Mouse (Mus musculus): ENCODE results near the gene Zfp57. TPM values are rescaled to one million over a fixed set of nuclear protein-coding genes. Genes with fewer than 3 reads are reported as not detected.
A peak's percentile ranks its signal among the peaks of the same experiment; 100 is the strongest.

The Zfp57 gene
- polyA plus RNA-seq, 1 experiment from 2014 or later: 70.1 TPM

- ATAC-seq (replicated peaks; ENCODE audit: insufficient number of reproducible peaks, low FRiP score, low TSS enrichment): no peak
- H3K36me3 ChIP-seq (ENCODE audit: control insufficient read depth, insufficient read depth, low read length): no peaks in the 10 kb centered on the region
- WGBS (ENCODE audit: insufficient replicate concordance): 66% methylated on average over 9 of the region's 9 CpGs
- H3K4me3 ChIP-seq (ENCODE audit: low read depth, low read length): no peak within 1 kb of the TSS
- no peaks in the 10 kb centered on the region for H3K4me1 ChIP-seq (ENCODE audit: control insufficient read depth, insufficient read depth, low read length)
- H3K4me2 ChIP-seq: no peak within 1 kb of the TSS
- no peak within 1 kb of the TSS for H3K9ac ChIP-seq (ENCODE audit: low read depth, low read length)
- H3K9me3 ChIP-seq (replicated peaks; ENCODE audit: control insufficient read depth, low read length): no peaks in the 10 kb centered on the region
- H3K27me3 ChIP-seq (ENCODE audit: control insufficient read depth, insufficient read depth, low read length): no peaks in the 10 kb centered on the region
- H3K27ac ChIP-seq (ENCODE audit: low read depth, low read length): no peak within 1 kb of the TSS
Observed at GRCm38 (mm10) chr17:37022628-37023576, 21.9 kb downstream of the Zfp57 start, which contains the start of gene Mog. TSS of gene Mog (minus strand) at chr17:37023398.

- Histone ChIP-seq H3K27me3 (ENCODE audit: control insufficient read depth, insufficient read depth, low read length) (no peaks in the 10 kb centered on the region), H3K36me3 (ENCODE audit: control insufficient read depth, insufficient read depth, low read length) (no peaks in the 10 kb centered on the region), H3K27ac (ENCODE audit: low read depth, low read length) (no peak overlapping the region), H3K4me1 (ENCODE audit: control insufficient read depth, insufficient read depth, low read length) (no peaks in the 10 kb centered on the region), H3K4me2 (no peak overlapping the region), H3K9ac (ENCODE audit: low read depth, low read length) (no peak overlapping the region), H3K4me3 (ENCODE audit: low read depth, low read length) (no peak overlapping the region), H3K9me3 (replicated peaks; ENCODE audit: control insufficient read depth, low read length) (no peaks in the 10 kb centered on the region)
- whole genome bisulfite sequencing (ENCODE audit: insufficient replicate concordance): 76% methylated on average over 2 of the region's 2 CpGs
- ATAC-seq (replicated peaks; ENCODE audit: insufficient number of reproducible peaks, low FRiP score, low TSS enrichment): no peak
Observed at GRCm38 (mm10) chr17:37026425-37026824, 25.5 kb downstream of the Zfp57 start.

GRCm38 (mm10) chr17:37027486-37027885 is 26.5 kb downstream of the Zfp57 start:
- Histone ChIP-seq H3K27me3 (ENCODE audit: control insufficient read depth, insufficient read depth, low read length) (no peaks in the 10 kb centered on the region), H3K4me3 (ENCODE audit: low read depth, low read length) (no peak overlapping the region), H3K9me3 (replicated peaks; ENCODE audit: control insufficient read depth, low read length) (no peaks in the 10 kb centered on the region), H3K9ac (ENCODE audit: low read depth, low read length) (no peak overlapping the region), H3K4me1 (ENCODE audit: control insufficient read depth, insufficient read depth, low read length) (no peaks in the 10 kb centered on the region), H3K27ac (ENCODE audit: low read depth, low read length) (peak overlapping the region; percentile 97; the same call in 1 of the 2 replicates), H3K4me2 (no peak overlapping the region), H3K36me3 (ENCODE audit: control insufficient read depth, insufficient read depth, low read length) (no peaks in the 10 kb centered on the region)
- no peak for ATAC-seq (replicated peaks; ENCODE audit: insufficient number of reproducible peaks, low FRiP score, low TSS enrichment)
- 94% methylated on average over 4 of the region's 4 CpGs for WGBS (ENCODE audit: insufficient replicate concordance)

GRCm38 (mm10) chr17:37028212-37028611 is 27.2 kb downstream of the Zfp57 start:
- Histone ChIP-seq H3K36me3 (ENCODE audit: control insufficient read depth, insufficient read depth, low read length) (no peaks in the 10 kb centered on the region), H3K27ac (ENCODE audit: low read depth, low read length) (peak overlapping the region; percentile 97), H3K27me3 (ENCODE audit: control insufficient read depth, insufficient read depth, low read length) (no peaks in the 10 kb centered on the region), H3K9me3 (replicated peaks; ENCODE audit: control insufficient read depth, low read length) (no peaks in the 10 kb centered on the region), H3K4me3 (ENCODE audit: low read depth, low read length) (peak overlapping the region; percentile 48), H3K4me1 (ENCODE audit: control insufficient read depth, insufficient read depth, low read length) (no peaks in the 10 kb centered on the region), H3K4me2 (peak overlapping the region; percentile 65), H3K9ac (ENCODE audit: low read depth, low read length) (peak overlapping the region; percentile 70)
- 5% methylated on average over 10 of the region's 10 CpGs for WGBS (ENCODE audit: insufficient replicate concordance)
- ATAC-seq (replicated peaks; ENCODE audit: insufficient number of reproducible peaks, low FRiP score, low TSS enrichment): 0 out of 2 replicates have a peak, but pooled peaks have one; percentile 8

- Histone ChIP-seq H3K27me3 (ENCODE audit: control insufficient read depth, insufficient read depth, low read length) (no peaks in the 10 kb centered on the region), H3K4me3 (ENCODE audit: low read depth, low read length) (peak overlapping the region; percentile 48), H3K27ac (ENCODE audit: low read depth, low read length) (peak overlapping the region; percentile 97), H3K4me1 (ENCODE audit: control insufficient read depth, insufficient read depth, low read length) (no peaks in the 10 kb centered on the region), H3K36me3 (ENCODE audit: control insufficient read depth, insufficient read depth, low read length) (no peaks in the 10 kb centered on the region), H3K9me3 (replicated peaks; ENCODE audit: control insufficient read depth, low read length) (no peaks in the 10 kb centered on the region), H3K4me2 (peak overlapping the region; percentile 65), H3K9ac (ENCODE audit: low read depth, low read length) (peak overlapping the region; percentile 70; the same call in 1 of the 2 replicates)
- peak; percentile 95 for ATAC-seq (replicated peaks; ENCODE audit: insufficient number of reproducible peaks, low FRiP score, low TSS enrichment)
- 0% methylated on average over 14 of the region's 14 CpGs for WGBS (ENCODE audit: insufficient replicate concordance)
Observed at GRCm38 (mm10) chr17:37028683-37029120, 27.7 kb downstream of the Zfp57 start.

- 0 out of 2 replicates have a peak, but pooled peaks have one; percentile 5 for ATAC-seq (replicated peaks; ENCODE audit: insufficient number of reproducible peaks, low FRiP score, low TSS enrichment)
- 74% methylated on average over 8 of the region's 8 CpGs for WGBS (ENCODE audit: insufficient replicate concordance)
Observed at GRCm38 (mm10) chr17:37029162-37029561, 28.2 kb downstream of the Zfp57 start.

GRCm38 (mm10) chr17:37039127-37039894 is 38.3 kb downstream of the Zfp57 start:
- no peak overlapping the region for H3K4me3 ChIP-seq (ENCODE audit: low read depth, low read length)

More at GRCm38 (mm10) chr17:37029162-37029561, 28.2 kb downstream of the Zfp57 start:
- Histone ChIP-seq H3K4me3 (ENCODE audit: low read depth, low read length) (peak overlapping the region; percentile 48), H3K9me3 (replicated peaks; ENCODE audit: control insufficient read depth, low read length) (no peaks in the 10 kb centered on the region), H3K27ac (ENCODE audit: low read depth, low read length) (peak overlapping the region; percentile 97), H3K4me1 (ENCODE audit: control insufficient read depth, insufficient read depth, low read length) (no peaks in the 10 kb centered on the region), H3K4me2 (peak overlapping the region; percentile 65), H3K27me3 (ENCODE audit: control insufficient read depth, insufficient read depth, low read length) (no peaks in the 10 kb centered on the region), H3K9ac (ENCODE audit: low read depth, low read length) (no peak overlapping the region; the same call in 1 of the 2 replicates), H3K36me3 (ENCODE audit: control insufficient read depth, insufficient read depth, low read length) (no peaks in the 10 kb centered on the region)

GRCm38 (mm10) chr17:37044651-37045244 is 43.8 kb downstream of the Zfp57 start:
- peaks cover 12% of the 10 kb centered on the region for H3K4me1 ChIP-seq (ENCODE audit: control insufficient read depth, insufficient read depth, low read length)
- H3K4me2 ChIP-seq: peak overlapping the region; percentile 98; the same call in 1 of the 2 replicates
- no peak overlapping the region for H3K9ac ChIP-seq (ENCODE audit: low read depth, low read length)
- 71% methylated on average over 7 of the region's 7 CpGs for WGBS (ENCODE audit: insufficient replicate concordance)
- H3K4me3 ChIP-seq (ENCODE audit: low read depth, low read length): no peak overlapping the region
- no peaks in the 10 kb centered on the region for H3K36me3 ChIP-seq (ENCODE audit: control insufficient read depth, insufficient read depth, low read length)
- no peaks in the 10 kb centered on the region for H3K9me3 ChIP-seq (replicated peaks; ENCODE audit: control insufficient read depth, low read length)
- H3K27me3 ChIP-seq (ENCODE audit: control insufficient read depth, insufficient read depth, low read length): peaks cover 15% of the 10 kb centered on the region
- no peak for ATAC-seq (replicated peaks; ENCODE audit: insufficient number of reproducible peaks, low FRiP score, low TSS enrichment)
- H3K27ac ChIP-seq (ENCODE audit: low read depth, low read length): no peak overlapping the region

More at GRCm38 (mm10) chr17:37039127-37039894, 38.3 kb downstream of the Zfp57 start:
- Histone ChIP-seq H3K27me3 (ENCODE audit: control insufficient read depth, insufficient read depth, low read length) (no peaks in the 10 kb centered on the region), H3K27ac (ENCODE audit: low read depth, low read length) (no peak overlapping the region), H3K4me1 (ENCODE audit: control insufficient read depth, insufficient read depth, low read length) (no peaks in the 10 kb centered on the region), H3K36me3 (ENCODE audit: control insufficient read depth, insufficient read depth, low read length) (no peaks in the 10 kb centered on the region), H3K4me2 (no peak overlapping the region), H3K9ac (ENCODE audit: low read depth, low read length) (no peak overlapping the region), H3K9me3 (replicated peaks; ENCODE audit: control insufficient read depth, low read length) (no peaks in the 10 kb centered on the region)
- 67% methylated on average over 2 of the region's 2 CpGs for WGBS (ENCODE audit: insufficient replicate concordance)
- no peak for ATAC-seq (replicated peaks; ENCODE audit: insufficient number of reproducible peaks, low FRiP score, low TSS enrichment)

Measured in heart, embryonic 11.5 days (tissue).